31 mouse cellular contexts compared by ENCODE assay signal in the genomic region with DNA sequence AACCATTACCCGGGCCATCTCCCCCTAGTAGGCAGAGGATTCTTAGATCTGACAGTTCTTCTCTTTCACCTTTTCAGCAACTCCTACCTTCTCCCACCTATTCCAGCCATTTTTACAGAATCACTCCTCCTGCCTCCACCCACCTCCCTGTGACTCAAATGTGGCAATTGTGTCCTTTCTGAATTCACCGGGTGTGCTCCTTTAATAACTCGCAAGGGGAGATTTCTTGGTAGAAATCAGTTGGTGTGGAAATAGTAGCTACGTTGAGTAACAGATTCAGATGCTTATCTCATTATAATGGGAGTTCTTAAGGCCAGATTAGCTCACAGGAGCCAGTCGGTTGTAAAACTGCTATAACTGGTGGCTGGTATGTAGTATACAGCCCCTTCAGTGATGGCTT.
DNase-seq lines count a peak whose midpoint lies in the region; ATAC-seq and TF ChIP-seq lines count a peak whose summit lies in the region.
"Had no signal": no experiment of that assay in that cellular context is flagged by ENCODE, and none has a peak within 500 bp of the region (broad histone marks: within the 10 kb centered on the region; RNA-seq: fewer than 3 reads in every experiment).

No protein-coding gene starts in this region.

- no peak for TF ChIP-seq EP300 in lung, postnatal 0 days (IDR thresholded peaks at IDR 0.05)

- TF ChIP-seq POLR2A in lung, adult 2 months (IDR thresholded peaks at IDR 0.05; ENCODE audit: borderline replicate concordance, extremely low read depth, low read depth, low read length) = no peak

- H3K4me2 ChIP-seq in kidney, postnatal 0 days (ENCODE audit: low read length) = no peak overlapping the region
- H3K4me2 ChIP-seq in lung, postnatal 0 days (replicated peaks; ENCODE audit: low read depth, low read length) = no peak overlapping the region
- H3K4me2 ChIP-seq: intestine, embryonic 15.5 days; liver, embryonic 15.5 days; lung, embryonic 15.5 days; midbrain, embryonic 12.5 days; neural tube, embryonic 12.5 days had no signal

- TF ChIP-seq CTCF in kidney, postnatal 0 days (IDR thresholded peaks at IDR 0.05; ENCODE audit: low read depth) = no peak
- no peak for TF ChIP-seq CTCF in lung, postnatal 0 days (IDR thresholded peaks at IDR 0.05)
- TF ChIP-seq CTCF in lung, adult 2 months (IDR thresholded peaks at IDR 0.05; ENCODE audit: insufficient read depth, low read length) = no peak

- H3K9me3 ChIP-seq in kidney, postnatal 0 days (replicated peaks; ENCODE audit: low read length) = no peaks in the 10 kb centered on the region
- no peaks in the 10 kb centered on the region for H3K9me3 ChIP-seq in lung, postnatal 0 days (ENCODE audit: low read length)
- H3K9me3 ChIP-seq: G1E; intestine, embryonic 15.5 days; liver, embryonic 15.5 days; lung, embryonic 15.5 days; midbrain, embryonic 12.5 days; neural tube, embryonic 12.5 days had no signal

- no peak overlapping the region for H3K9ac ChIP-seq in kidney, postnatal 0 days (ENCODE audit: low read depth, low read length)
- no peak overlapping the region for H3K9ac ChIP-seq in lung, postnatal 0 days (replicated peaks; ENCODE audit: low read depth)
- H3K9ac ChIP-seq: intestine, embryonic 15.5 days; liver, embryonic 15.5 days; lung, embryonic 15.5 days; midbrain, embryonic 12.5 days; neural tube, embryonic 12.5 days had no signal

- DNase-seq in kidney, postnatal 0 days (ENCODE audit: low spot score) = peak; percentile 14
- no peak for DNase-seq in kidney, adult 11 months
- peak; percentile 35 for DNase-seq in lung, postnatal 0 days (ENCODE audit: low spot score)
- no peak for DNase-seq in lung, adult 2 months
- peak; percentile 14 for DNase-seq in CD4-positive helper T cell, adult 2 months (ENCODE audit: low read depth, low spot score)
- DNase-seq in heart, postnatal 36 days = no peak
- DNase-seq in cerebellum, adult 9-10 months = no peak
- DNase-seq: adrenal gland, adult 8-10 months; cerebellum, adult 8-10 months; cerebellum, postnatal 36 days; gastrocnemius, adult 2 months; gastrocnemius, postnatal 36 days; heart, postnatal 14 days; kidney, adult 8-10 months; kidney, postnatal 14 days; lung, postnatal 36 days; thymus, adult 2 months; thymus, postnatal 36 days had no signal

- no peaks in the 10 kb centered on the region for H3K27me3 ChIP-seq in kidney, postnatal 0 days (ENCODE audit: insufficient read depth, low read length)
- H3K27me3 ChIP-seq in lung, postnatal 0 days (replicated peaks; ENCODE audit: insufficient read depth, low read length) = no peaks in the 10 kb centered on the region
- H3K27me3 ChIP-seq: intestine, embryonic 15.5 days; liver, embryonic 15.5 days; lung, embryonic 15.5 days; midbrain, embryonic 12.5 days; neural tube, embryonic 12.5 days had no signal

- ATAC-seq in kidney, postnatal 0 days (replicated peaks; ENCODE audit: low FRiP score, low read depth) = no peak
- ATAC-seq in lung, postnatal 0 days = no peak
- peak; percentile 51 for ATAC-seq in granulocyte monocyte progenitor cell, adult 5-6 weeks (replicated peaks; ENCODE audit: poor library complexity, severe bottlenecking)
- ATAC-seq: forebrain, embryonic 14.5 days; hindbrain, embryonic 16.5 days; intestine, embryonic 15.5 days had no signal

- no peak overlapping the region for H3K27ac ChIP-seq in kidney, postnatal 0 days
- H3K27ac ChIP-seq in lung, postnatal 0 days (ENCODE audit: low read length) = no peak overlapping the region
- H3K27ac ChIP-seq: gastrocnemius, adult 2 months; intestine, embryonic 15.5 days; layer of hippocampus, adult 2 months; liver, embryonic 15.5 days; lung, embryonic 15.5 days; midbrain, embryonic 12.5 days; neural tube, embryonic 12.5 days; stomach, postnatal 0 days had no signal

- H3K4me1 ChIP-seq in kidney, postnatal 0 days (replicated peaks; ENCODE audit: insufficient read depth, low read length) = no peaks in the 10 kb centered on the region
- H3K4me1 ChIP-seq in lung, postnatal 0 days (ENCODE audit: insufficient read depth, low read depth, low read length) = no peaks in the 10 kb centered on the region
- H3K4me1 ChIP-seq in lung, adult 2 months (ENCODE audit: control insufficient read depth, insufficient read depth, low read length) = no peaks in the 10 kb centered on the region
- H3K4me1 ChIP-seq: intestine, embryonic 15.5 days; liver, embryonic 15.5 days; megakaryocyte, embryonic 14.5 days; neural tube, embryonic 12.5 days had no signal

- no peaks in the 10 kb centered on the region for H3K36me3 ChIP-seq in kidney, postnatal 0 days (ENCODE audit: insufficient read depth, low read length)
- no peaks in the 10 kb centered on the region for H3K36me3 ChIP-seq in lung, postnatal 0 days (ENCODE audit: insufficient read depth, low read length)
- H3K36me3 ChIP-seq: G1E; intestine, embryonic 15.5 days; liver, embryonic 15.5 days; lung, embryonic 15.5 days; midbrain, embryonic 12.5 days; neural tube, embryonic 12.5 days had no signal

- intact Hi-C loops in heart, postnatal 36 days (cut with DNase I) = no loop called here

- H3K4me3 ChIP-seq in kidney, postnatal 0 days (replicated peaks; ENCODE audit: low read depth, low read length) = no peak overlapping the region
- H3K4me3 ChIP-seq in lung, postnatal 0 days (ENCODE audit: low read depth, low read length) = no peak overlapping the region
- no peak overlapping the region for H3K4me3 ChIP-seq in lung, adult 2 months (replicated peaks; ENCODE audit: extremely low read depth, low read depth, low read length)
- H3K4me3 ChIP-seq: gastrocnemius, adult 2 months; intestine, embryonic 15.5 days; layer of hippocampus, adult 2 months; liver, embryonic 15.5 days; lung, embryonic 15.5 days; megakaryocyte, embryonic 14.5 days; midbrain, embryonic 12.5 days; myocyte; neural tube, embryonic 12.5 days had no signal

- WGBS in kidney, postnatal 0 days = 48% methylated on average over 5 of the region's 5 CpGs
- WGBS in lung, postnatal 0 days = 64% methylated on average over 5 of the region's 5 CpGs
- WGBS in lung, adult 2 months = 67% methylated on average over 5 of the region's 5 CpGs

Comparison
In these comparisons a context has a peak if more than half of its experiments do, and no peak if none do; other contexts are left out.
1. DNase-seq: peak in kidney, postnatal 0 days (single experiment), lung, postnatal 0 days (single experiment) and CD4-positive helper T cell, adult 2 months (single experiment); none in kidney, adult 11 months (single experiment), lung, adult 2 months (single experiment), heart, postnatal 36 days (0 of 2) and cerebellum, adult 9-10 months (single experiment).